Mouse (Mus musculus) brain, embryonic 18.5 days (tissue): ENCODE data around the gene Tmem110.

Source experiments
- DNase-seq: peaks from one replicate; pipeline ENCODE4 v3.0.0-alpha.2; 2012; ENCODE audit warnings: low read depth, low spot score

The Tmem110 gene

DNA sequence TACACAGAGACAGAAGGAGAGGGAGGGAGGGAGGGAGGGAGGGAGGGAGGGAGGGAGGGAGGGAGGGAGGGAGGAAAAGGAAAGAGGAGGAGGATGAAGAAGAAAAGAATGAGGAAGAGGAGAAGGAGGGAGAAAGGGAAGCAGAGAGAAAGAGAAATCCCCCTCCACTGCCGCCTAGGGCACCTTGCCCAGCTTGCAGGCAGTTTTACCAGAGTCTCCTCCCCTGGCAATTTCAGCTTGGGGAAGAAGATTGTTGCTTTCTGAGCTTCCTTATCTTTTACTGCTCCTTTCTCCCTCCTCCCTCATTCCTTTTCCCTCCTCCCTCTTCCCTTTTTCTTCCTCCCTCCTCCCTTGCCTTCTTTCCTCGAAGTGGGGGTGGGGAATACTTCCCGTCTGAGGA lies 77.6 kb downstream of the Tmem110 start:
- no peak for DNase-seq

DNA sequence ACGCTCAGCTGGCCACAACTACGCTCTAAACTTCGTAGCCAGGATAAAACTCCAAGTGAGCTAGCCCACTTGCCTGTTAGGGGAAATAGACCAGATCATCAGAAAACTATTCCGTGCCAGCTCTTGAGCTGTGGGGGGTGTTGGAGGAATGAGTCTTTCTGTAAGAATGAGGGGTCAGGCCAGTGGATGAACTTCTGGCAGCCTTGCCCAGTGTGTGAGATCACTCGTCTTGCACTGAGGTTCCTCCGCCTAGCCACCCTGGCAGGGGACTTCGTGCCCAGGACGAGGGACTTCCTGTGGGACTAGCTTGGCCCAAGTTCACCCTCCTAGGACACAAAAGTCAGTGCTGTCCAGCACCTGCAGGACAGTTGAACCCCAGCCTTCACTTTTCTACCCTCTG lies 78.9 kb downstream of the Tmem110 start:
- DNase-seq: no peak

DNA sequence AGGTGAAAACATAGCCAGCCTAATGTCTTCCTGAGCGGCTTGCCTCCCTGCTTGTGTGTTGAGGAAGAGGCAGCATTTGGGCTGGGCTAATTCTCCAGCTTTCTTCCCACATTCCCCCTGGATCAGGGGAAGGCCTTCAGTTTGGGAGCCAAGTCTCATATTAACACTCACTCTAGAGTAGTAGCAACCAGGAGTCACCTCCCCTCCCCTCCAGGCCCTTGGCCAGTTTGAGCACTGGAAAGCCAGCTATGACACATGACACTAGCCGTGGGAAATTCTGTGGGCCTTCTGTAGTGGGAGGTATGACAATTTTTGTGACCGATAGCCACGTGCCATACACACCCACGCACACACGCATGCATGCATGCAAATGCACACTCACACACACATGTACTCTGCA lies 80.6 kb downstream of the Tmem110 start:
- no peak for DNase-seq

- no peak for DNase-seq
These were observed 82.5 kb downstream of the Tmem110 start for GRCm38 (mm10) chr14:30907814-30908265.

DNA sequence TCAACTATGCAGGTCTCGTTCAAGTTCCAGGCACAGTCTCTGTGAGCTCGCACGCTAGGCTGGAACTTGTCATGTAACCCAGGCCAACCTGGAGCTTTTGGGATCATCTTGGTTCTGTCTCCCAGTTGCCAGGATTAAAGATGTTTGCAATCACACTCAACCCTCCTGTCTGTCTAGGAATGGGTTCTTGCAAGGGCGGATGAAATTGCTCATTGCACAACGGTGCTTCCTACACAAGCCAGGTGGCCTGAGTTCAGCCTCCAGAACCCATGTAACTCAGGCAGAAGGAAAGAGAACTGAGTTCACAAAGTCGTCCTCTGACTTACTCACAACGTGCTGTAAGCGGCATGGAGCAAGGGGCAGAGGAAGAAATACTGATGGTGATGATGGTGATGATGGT lies 85.8 kb downstream of the Tmem110 start:
- no peak for DNase-seq

GRCm38 (mm10) chr14:30912641-30913040 lies 87.3 kb downstream of the Tmem110 start:
- no peak for DNase-seq

GRCm38 (mm10) chr14:30913404-30913803 lies 88.0 kb downstream of the Tmem110 start:
- no peak for DNase-seq

GRCm38 (mm10) chr14:30916516-30916915 lies 91.1 kb downstream of the Tmem110 start:
- no peak for DNase-seq

GRCm38 (mm10) chr14:30922053-30922670 lies 96.8 kb downstream of the Tmem110 start:
- DNase-seq: no peak

DNA sequence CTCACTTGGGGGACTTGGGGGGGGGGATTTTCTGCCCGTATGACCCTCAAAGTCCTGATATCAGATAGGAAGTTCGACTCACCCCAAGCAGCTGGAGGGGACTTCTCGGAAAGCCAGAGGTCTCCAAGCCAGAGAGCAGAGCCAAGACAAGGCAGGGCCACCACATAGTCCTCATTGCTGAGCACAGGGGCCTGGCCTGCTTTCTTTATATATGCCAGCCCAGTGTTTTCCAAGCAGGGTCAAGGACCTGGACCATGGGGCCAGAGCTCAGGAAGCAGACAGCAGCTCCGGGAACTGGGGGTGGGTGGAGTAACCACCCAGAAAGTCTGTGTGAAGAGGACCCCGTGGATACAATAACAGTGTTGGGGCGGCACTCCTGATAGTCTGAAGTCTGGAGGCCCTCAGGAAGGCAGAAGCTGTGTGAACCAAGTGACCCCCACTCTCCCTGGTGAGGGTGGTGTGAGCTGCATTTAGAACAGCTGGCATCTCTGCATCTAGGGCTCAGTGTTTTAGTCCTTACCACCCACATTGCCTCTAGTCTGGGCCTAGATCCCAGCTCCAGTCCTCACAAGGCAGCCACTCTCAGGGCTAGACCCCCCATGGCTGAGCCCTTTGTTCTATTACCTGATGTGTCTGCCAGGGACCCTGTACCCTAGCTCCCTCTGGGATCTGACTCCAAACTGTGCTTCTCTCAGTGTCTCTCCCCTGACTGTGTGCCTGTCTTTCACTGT lies 98.2 kb downstream of the Tmem110 start, which contains the start of gene Itih3:
Itih3 (minus strand) TSS at position 386 of the 731 bp plus-strand sequence.
- DNase-seq: no peak

GRCm38 (mm10) chr14:30925492-30925891 lies 100.1 kb downstream of the Tmem110 start:
- DNase-seq: no peak
